Mouse (Mus musculus) embryonic fibroblast, embryonic 13.5 days (primary cell): ENCODE measurements at regions not wholly inside any gene's neighbourhood (a gene's known extent, or its start where the extent isn't known, plus 50 kb on each side); places are given as distances from the start of the nearest gene placed in this dataset.

Experiments
- H3K27ac ChIP-seq: 2 replicates; pipeline ENCODE4 v1.5.1; 2012; ENCODE audit warnings: low read length, control low read depth, inconsistent platforms; ENCODE audit not compliant: insufficient read depth
- H3K4me1 ChIP-seq: 2 replicates; pipeline ENCODE4 v1.6.1; 2011; ENCODE audit warnings: low read length; ENCODE audit not compliant: control insufficient read depth, insufficient read depth
- H3K4me3 ChIP-seq: 2 replicates; pipeline ENCODE4 v1.5.1; 2011; ENCODE audit warnings: mild to moderate bottlenecking, control low read depth, low read length; ENCODE audit not compliant: insufficient read depth
- CTCF ChIP-seq: IDR thresholded peaks from 2 replicates; pipeline ENCODE4 v1.5.1; 2011; ENCODE audit warnings: mild to moderate bottlenecking, control low read depth, low read length, moderate library complexity, borderline replicate concordance; ENCODE audit not compliant: insufficient read depth
- POLR2A ChIP-seq: IDR thresholded peaks from 2 replicates; pipeline ENCODE4 v1.6.1; 2011; ENCODE audit warnings: low read depth, mild to moderate bottlenecking, control low read depth, low read length, moderate library complexity

DNA sequence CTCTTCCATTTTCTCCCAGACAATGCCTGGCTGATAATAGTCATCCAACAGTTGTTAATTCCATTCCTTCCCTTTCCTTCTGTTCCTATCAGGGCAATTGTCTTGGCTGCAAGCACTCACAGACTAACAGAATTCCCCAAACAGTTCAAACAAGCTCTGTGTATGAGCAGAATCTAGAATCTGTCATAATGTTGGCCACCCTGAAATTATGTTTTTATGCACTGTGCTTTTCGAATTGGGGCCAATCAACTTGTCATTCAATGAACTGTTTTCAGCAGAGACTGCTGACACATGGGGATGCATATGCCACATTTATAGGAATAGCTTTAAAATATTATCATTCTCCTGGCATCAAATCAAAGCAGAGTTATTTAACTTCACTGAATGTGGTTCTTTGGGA, 235.8 kb upstream of the Tmtc4 start:
- no peaks in the 10 kb centered on the region for H3K4me1 ChIP-seq
- H3K4me3 ChIP-seq = no peak overlapping the region
- H3K27ac ChIP-seq = no peak overlapping the region
- TF ChIP-seq CTCF = no peak
- TF ChIP-seq POLR2A = no peak

- no peak overlapping the region for H3K27ac ChIP-seq
- H3K4me3 ChIP-seq = no peak overlapping the region
- TF ChIP-seq POLR2A (no peak), CTCF (no peak)
- no peaks in the 10 kb centered on the region for H3K4me1 ChIP-seq
Observed at GRCm38 (mm10) chr14:123210241-123210640, 226.4 kb upstream of the Tmtc4 start.

- Histone ChIP-seq H3K4me3 (no peak overlapping the region), H3K4me1 (peaks cover 14% of the 10 kb centered on the region), H3K27ac (peak overlapping the region; percentile 56)
- no peak for TF ChIP-seq POLR2A
- TF ChIP-seq CTCF = no peak
Observed at GRCm38 (mm10) chr14:123202848-123203247, 219.0 kb upstream of the Tmtc4 start.

DNA sequence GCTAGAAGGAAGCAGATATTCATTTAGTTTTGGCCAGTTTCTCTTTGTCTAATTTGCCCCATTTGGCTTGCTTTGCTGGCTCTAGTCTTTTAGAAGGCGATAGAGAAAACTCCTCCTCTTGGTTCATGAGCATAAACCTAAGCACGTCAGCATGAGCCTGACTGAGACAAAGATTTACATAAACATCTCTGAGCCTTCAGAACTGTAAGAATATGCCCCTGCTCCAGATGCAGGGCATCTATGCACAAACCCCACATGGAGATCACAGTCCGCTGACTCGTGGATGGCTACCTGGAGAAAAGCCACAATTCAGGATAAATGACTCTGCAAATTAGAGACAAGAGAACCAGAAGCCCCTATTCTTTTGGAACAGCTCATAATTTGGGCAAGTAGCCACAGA, 218.5 kb upstream of the Tmtc4 start:
- TF ChIP-seq CTCF (no peak), POLR2A (no peak)
- peak overlapping the region; percentile 67 for H3K27ac ChIP-seq
- peak overlapping the region; percentile 2; the same call in 1 of the 2 replicates for H3K4me3 ChIP-seq
- H3K4me1 ChIP-seq = peaks cover 14% of the 10 kb centered on the region

- H3K4me1 ChIP-seq = peaks cover 14% of the 10 kb centered on the region
- TF ChIP-seq POLR2A (no peak), CTCF (no peak)
- no peak overlapping the region for H3K4me3 ChIP-seq
- H3K27ac ChIP-seq = peak overlapping the region; percentile 67
Observed at GRCm38 (mm10) chr14:123201426-123202274, 217.8 kb upstream of the Tmtc4 start.

DNA sequence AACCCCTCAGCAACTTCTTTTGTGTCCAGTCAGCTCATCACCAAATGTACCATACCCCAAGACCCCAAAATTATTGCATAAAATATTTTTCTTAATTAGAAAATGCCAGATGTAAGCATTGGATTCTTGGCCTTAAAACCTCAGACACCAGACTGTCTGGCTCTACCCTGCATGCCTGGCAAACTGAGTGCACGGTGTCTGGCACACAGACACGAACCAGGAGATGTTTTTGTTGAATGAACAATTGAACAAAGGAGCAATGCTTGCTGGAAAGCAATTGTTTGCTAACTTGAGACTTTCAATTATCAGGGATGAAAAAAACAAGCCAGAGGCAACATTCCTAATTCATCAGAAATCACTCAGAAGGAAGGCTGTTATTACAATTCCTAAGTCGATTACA, 215.3 kb upstream of the Tmtc4 start:
- Histone ChIP-seq H3K27ac (no peak overlapping the region), H3K4me1 (peaks cover 14% of the 10 kb centered on the region), H3K4me3 (no peak overlapping the region)
- TF ChIP-seq POLR2A (no peak), CTCF (no peak)

DNA sequence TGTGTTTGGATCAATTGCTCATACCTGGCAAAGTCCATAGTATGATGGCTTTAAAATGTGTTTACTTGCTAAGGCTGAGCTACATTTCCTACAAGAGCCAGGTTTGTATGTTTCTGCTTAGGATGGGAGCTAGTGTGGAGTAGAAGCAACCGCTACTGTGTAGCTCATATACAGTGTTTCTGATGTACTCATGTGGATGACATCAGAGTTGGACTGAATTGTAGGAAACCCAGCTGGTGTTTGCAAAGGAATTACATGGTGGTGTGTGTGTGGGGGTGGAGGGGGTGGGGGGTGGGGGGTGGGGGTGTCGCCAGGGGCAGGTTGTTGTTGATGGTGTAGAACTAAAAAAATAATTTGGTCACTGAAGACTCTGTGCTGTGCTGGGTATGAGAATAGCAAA, 208.7 kb upstream of the Tmtc4 start:
- no peaks in the 10 kb centered on the region for H3K4me1 ChIP-seq
- TF ChIP-seq POLR2A (no peak), CTCF (no peak)
- no peak overlapping the region for H3K27ac ChIP-seq
- H3K4me3 ChIP-seq = no peak overlapping the region

- Histone ChIP-seq H3K4me3 (no peak overlapping the region), H3K4me1 (no peaks in the 10 kb centered on the region), H3K27ac (no peak overlapping the region)
- TF ChIP-seq CTCF = no peak
- no peak for TF ChIP-seq POLR2A
Observed at GRCm38 (mm10) chr14:123190729-123191128, 206.9 kb upstream of the Tmtc4 start.

GRCm38 (mm10) chr14:123187270-123188058, 203.6 kb upstream of the Tmtc4 start:
- Histone ChIP-seq H3K4me1 (no peaks in the 10 kb centered on the region), H3K4me3 (no peak overlapping the region), H3K27ac (no peak overlapping the region)
- TF ChIP-seq POLR2A = no peak
- TF ChIP-seq CTCF = no peak

GRCm38 (mm10) chr14:123173183-123173582, 189.3 kb upstream of the Tmtc4 start:
- Histone ChIP-seq H3K4me1 (peaks cover 3% of the 10 kb centered on the region; the same call in 1 of the 2 replicates), H3K27ac (peak overlapping the region; percentile 76), H3K4me3 (no peak overlapping the region)
- TF ChIP-seq CTCF = no peak
- no peak for TF ChIP-seq POLR2A
